Mouse (Mus musculus) right cerebral cortex, postnatal 25 days (tissue): ENCODE measurements around the gene Lmntd1.

Experiments used
- DNase-seq: peaks from one replicate; pipeline ENCODE4 v3.0.0; 2022

Gene Lmntd1

DNA sequence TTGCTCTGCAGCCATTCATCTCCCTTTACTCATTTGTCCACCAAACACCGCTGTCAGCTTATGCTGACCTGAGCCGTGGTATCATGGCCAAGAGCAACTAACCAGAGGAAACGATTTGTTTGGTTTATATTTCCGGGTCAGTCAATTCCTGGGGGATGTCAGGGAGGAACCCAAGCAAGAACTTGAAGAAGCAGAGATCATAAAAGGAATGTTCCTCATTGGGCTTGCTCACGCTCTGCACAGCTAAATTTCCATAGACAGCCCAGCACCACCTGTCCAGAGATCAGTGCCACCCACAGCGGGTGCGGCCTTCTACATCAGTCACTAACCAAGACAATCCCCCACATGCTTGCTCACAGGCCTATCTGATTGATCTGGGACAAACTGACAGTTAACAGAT lies at the start of gene Lmntd1:
Gene Lmntd1, minus strand, starts transcription at position 101 of the 400 bp plus-strand sequence.
- no peak for DNase-seq

DNA sequence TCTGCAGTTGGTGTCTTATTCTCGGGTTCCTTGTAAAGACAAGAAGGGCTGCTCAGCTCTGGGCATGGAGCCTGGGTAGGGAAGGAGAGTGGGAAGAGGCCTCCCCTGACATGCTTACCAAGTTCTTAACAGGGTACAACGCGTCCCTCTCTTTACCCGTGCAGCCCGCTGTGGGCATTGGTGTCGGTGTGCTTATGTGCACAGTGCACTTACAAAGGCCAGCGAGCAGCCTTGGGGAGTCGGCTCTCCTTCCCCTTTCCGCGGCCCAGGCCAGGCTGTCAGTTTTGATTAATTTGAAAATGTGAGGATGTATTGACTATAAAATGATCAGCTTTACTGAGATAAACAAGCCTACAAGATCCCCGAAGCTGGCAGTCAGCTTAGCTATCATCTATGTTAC lies 46.8 kb upstream of the Lmntd1 start:
- no peak for DNase-seq

DNA sequence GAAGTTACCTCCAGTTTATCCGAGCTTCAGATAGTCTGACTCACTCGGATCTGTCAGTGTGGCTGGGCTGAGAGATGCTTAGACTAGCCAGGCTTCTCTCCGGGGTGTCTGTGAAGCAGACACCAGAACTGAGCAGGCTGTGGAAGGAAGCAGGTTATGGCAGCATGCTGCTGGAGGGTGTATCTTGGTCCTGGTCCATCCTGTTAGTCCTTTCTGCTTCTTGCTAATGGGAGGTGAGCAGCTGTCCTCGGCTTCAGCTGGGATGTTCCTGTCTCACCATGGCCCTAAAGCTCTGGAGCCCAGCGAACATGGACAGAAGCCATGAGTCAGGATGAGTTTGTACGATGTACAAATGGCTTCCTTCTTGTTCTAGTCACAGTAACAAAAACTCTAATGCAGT lies 45.0 kb upstream of the Lmntd1 start:
- no peak for DNase-seq

DNA sequence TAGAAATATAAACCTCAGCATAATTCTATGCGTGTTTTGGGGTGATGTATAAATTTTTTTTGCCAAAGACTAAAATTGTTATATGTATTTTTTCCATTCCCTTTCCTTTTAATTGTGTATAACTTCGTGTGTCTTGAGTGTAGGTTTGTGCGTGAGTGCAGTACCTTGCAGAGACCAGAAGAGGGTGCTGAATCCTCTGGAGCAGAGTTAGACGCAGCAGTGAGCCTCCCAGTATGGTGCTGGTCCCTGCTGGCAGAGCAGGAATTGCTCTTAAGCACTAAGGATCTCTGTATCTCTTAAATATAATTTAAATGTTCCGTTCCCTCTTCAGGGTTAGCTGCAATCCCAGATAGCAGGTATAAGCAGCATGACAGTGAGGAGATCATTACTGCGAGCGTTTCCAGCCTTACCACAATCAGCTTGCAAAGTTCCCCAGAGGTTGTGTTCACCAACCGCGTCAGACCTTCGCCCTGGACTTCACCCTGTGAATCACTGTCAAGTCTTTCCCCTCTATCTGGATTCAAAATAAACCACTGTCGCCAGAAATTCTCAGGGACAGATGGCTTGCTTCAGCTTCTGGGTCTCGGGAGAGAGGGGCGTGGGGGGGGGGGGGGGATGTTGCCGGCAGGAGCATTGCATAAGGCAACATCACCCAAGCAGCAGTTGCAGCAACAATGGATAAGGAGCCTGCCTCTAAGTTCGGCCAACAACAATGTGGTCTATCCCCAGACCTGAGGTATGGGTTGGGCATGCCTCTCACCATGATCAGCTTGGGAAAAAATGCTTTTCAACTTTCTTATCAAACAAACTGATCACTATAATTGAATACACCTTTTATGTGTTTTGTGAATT lies 42.8 kb upstream of the Lmntd1 start:
- no peak for DNase-seq

DNA sequence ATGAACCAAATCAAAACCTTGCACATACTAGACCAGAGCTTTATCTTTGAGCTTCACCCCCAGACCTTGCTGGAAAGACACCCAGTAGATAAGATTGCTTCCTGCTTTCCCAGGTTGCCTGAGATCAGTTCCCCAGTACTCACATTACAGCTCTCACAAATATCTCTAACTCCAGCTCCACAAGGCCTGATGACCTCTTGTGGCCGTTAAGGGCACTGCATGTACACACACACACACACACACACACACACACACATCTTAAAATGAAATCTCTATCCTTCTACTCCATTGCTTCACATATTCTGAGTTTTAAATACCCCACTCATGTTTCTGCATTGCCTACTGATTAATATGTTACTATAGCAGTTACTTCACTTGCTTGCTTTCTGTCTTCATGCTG lies 41.6 kb upstream of the Lmntd1 start:
- no peak for DNase-seq

DNA sequence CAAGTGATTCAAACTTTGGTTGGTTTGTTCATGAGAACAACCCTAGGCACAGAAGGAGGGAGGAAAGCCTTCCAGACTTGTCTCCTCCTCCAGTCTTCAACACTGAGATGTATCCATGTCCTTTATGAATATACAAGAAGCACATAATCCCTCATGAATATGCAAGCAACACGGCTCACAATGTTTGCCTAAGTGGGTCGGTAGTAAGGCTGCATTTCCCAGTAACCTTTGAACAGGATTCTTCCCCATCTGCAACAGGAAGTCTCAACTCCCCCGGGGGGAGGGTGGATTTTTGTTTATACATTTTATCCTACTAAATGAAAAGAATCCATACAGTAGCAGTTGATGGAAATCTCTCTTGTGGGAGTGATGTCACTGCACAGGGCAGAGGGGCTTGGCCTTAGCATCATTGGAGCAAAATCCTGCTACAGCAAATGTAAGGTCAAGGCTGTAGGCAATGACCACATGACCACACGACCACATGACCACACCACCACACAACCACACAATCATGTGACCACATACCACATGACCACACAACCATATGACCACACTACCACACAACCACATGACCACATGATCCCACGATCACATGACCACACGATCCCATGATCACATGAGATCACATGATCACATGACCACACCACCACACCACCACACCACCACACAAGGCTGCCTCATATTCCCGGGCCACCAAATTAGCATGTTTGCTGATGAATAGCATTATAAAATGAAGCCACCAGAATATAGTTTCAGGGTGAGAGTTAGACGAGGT lies 40.1 kb upstream of the Lmntd1 start:
- DNase-seq = no peak

DNA sequence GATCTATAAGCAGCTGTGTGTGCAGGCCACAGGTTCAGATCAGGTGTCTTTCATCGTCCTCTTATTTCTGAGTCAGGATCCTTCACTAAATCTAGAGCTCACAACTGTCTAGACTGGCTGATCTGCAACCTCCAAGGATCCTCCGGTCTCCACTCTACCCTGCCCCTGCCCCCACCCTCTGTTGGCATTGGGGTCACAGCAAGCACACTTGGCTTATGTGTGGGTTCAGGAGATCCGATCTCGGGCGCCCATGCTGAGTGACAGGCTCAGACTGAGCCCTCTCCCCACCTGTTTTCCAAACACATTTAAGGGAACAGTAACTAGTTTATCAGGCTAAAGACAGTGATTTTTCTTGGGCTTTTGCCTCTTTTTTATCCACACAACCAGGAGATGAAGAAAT lies 39.5 kb upstream of the Lmntd1 start:
- no peak for DNase-seq

DNA sequence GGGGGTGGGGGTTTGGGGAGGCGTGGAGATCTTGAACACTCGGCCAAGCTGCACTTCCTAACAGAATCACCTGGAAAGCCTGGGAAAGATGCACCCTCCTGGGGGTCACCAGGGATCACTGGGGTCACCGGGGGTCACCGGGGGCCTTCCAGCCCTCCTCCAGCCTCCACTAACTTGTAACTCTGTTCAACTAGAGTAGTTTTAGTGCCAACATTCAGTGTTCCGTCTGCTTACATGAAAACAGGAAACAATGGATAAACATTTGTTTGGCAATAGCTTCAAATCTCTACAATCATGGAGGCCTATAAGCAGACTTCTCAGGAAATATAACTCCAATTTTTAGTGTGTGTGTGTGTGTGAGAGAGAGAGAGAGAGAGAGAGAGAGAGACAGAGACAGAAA lies 38.9 kb upstream of the Lmntd1 start:
- no peak for DNase-seq

DNA sequence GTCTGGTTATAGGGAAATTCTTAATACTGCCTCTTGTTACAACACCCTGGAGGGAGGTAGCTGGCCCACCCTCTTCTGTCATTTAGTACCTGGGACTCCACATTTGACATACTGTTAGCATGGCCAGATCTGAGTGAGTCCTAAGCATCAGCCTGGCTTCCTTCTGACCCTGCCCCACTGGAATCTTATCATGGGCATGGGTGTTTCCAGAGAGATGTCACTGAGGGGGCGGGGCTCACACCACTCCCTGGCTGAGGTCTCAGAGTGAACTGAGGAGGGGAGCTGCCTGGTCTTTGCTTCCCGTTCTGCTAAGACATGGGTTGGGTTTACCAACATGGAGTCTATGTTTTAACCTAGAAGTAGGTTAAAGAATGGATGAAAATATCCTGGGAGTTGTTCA lies 37.9 kb upstream of the Lmntd1 start:
- no peak for DNase-seq

DNA sequence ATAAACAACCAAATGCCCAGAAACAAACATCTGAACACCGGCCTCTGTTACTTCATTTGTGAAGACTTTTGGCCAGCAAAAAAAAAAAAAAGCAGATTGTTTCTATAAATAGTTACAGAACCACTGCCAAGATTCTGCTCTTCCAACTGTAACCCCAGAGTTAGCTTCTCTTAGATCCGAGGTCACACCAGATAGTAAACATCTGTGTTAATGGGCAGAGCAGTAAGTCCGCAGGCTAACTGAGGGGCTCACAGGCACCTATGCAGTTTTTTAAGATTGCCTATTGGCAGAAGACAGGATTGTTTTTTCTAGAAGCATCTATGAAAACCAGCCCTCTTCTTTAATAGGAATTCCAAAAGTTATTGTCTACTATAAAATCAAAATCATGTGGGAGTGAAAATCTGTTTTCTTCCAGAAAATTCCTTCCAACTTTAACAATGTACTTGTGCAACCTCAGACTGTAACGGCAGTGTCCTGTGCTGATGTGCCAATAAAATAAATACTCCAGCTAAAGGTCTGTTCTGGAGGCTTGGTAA lies 26.9 kb upstream of the Lmntd1 start:
- no peak for DNase-seq

DNA sequence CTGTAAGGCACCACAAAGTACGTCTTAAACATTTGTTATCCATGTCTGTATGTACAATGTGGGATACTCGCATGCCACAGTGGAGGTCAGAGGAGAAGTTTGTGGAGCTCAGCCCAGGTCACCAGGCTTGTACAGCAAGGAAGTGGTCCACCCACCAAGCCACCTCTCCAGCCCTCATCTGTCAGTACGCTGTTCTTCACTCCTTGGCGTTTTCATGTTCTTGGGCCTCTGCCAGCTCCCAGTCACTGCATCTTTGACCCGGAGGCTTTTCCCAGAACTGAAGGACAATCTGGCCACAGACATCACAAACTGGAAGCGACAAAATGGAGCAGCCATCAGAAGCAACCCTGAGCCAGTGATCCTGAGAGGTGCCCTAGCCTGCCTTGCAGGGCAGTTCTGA lies 24.1 kb upstream of the Lmntd1 start:
- no peak for DNase-seq

DNA sequence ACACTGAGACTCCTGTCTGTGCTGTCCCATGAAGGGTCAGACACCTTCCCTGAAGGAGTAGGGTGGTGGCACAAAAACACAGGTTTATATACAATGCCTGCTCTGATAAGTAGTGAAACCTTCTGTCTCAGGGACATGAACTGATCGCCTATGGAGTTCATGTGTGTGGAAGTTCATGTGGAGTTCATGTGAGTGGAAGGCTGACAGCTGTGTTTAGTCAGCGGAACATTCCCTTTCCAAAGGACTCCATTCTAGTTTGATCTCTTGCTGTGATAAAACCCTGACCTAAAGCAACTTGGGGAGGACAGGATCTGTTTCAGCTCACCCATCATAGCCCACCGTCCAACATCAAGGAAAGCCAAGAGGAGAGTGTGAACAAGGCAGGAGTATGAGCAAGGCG lies 22.6 kb upstream of the Lmntd1 start:
- no peak for DNase-seq

DNA sequence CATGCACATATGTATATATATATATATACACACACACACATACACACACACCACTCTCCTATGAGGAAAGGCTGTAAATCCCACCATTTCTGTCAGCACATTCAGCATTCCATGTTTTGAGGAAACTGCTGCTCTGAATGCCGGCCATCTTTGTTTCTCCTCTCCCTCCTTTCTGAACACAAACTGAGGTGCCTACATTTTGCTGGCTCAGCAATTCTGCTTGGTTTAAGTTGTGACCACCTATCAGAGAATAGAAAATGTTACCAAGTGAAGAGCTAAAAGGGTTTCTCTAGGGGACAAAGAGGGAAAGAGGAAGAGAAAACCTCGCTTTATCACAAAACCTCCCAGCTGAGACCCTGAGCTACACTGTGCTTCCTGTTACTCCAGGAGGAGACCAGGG lies 20.3 kb upstream of the Lmntd1 start:
- DNase-seq = no peak

DNA sequence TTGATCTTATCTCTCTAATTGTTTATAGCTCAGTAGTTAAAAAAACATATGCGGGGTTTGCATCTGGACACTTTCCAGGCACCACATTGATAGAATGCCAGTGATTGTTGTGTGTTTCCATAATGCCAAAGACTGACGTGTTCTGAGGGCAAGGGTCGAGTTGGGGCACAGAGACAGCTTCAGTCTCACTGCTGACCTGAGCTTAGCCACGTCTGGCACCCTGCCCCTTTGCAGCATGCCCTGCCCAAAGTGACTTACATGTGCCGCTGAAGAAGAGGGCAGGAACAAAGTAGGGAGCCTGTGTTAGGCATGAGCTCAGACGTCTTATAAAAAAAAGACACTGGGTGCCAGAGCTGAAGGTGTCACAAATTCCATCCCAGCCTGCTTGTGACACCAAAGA lies 16.1 kb upstream of the Lmntd1 start:
- DNase-seq = no peak

DNA sequence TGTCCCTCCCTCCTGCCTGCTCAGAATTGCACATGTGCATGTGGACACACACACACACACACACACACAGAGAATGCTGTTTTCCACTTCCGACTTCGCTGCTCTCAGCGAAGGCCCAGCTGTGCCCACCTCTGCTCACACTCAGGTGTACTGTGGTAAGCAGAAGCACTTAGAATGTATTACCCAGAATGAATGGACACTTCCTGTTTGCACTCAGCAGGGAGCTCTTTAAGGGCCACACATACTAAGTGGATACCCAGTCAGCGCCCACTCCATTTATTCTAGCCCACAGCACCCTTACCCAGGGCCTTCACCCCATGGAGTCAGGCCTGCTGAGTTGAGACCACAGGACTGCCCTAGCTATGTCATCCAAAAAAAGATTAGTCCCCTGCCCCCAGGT lies 9.0 kb upstream of the Lmntd1 start:
- no peak for DNase-seq

DNA sequence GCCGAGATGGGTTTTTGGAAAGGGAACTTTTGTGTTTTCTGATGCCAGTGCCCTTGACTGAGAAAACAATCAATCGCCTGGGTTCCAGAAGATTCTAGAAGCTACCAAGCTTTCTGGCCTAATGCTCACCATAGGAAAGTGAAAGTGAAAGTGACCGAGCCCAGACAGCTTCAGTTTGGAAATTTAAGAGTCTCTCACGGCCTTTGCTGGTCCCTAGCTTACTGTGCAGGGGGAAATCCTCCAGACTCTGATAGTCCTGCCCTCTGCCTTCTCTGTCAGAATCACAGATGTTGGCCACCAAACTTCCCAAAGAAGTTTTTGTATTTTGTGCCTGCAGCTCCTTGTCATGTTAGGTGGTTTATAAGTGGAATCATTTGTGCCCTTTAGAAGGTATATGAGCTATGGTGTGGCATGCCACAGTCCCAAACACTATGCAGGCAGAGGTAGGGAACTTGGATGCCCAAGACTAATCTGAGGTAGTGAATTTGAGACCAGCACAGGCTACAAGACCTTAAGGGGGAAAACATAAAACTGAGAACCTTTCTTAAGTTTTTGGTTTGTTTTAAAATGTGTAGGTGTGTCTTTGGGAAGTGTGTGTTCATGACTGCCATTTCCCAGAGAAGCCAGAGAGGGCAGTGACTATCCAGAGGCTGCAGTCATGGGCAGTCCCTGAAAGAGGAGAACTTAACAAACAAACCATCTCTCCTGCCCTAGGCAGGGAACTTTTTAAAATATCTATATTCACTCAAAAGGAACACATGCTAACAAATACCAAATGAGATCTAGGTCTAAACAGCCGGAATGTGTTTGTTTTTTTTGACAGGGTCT lies 2.5 kb upstream of the Lmntd1 start:
- no peak for DNase-seq

DNA sequence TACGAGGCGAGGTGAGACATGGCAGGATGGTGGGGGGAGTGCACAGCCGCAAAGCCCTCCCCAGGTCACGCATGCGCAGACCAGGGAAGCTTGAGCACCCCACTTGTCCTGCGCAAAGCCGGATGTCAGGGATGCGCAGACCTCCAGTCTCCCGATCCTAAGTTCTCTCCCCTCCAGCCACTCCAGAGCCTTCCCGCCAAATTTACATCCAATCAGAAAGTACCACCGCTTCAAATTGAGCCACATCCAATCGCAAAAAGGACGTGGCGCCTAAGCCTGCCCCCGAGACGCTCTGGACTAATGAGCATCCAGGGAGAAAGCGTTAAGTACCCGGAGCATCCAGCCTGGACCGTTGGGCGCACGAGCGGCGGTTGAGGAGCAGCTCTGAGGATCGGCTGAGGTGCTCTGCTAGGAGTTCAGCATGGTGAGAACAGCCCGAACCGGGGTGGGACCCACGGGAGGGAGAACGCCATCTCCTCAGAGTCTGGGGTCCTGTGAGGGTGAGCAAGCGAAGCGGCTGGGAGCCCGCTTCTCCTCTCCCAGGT lies 1.6 kb upstream of the Lmntd1 start, which contains the start of gene Tuba3b:
Gene Tuba3b, plus strand, starts transcription at position 92 of the 545 bp plus-strand sequence.
- DNase-seq = no peak

DNA sequence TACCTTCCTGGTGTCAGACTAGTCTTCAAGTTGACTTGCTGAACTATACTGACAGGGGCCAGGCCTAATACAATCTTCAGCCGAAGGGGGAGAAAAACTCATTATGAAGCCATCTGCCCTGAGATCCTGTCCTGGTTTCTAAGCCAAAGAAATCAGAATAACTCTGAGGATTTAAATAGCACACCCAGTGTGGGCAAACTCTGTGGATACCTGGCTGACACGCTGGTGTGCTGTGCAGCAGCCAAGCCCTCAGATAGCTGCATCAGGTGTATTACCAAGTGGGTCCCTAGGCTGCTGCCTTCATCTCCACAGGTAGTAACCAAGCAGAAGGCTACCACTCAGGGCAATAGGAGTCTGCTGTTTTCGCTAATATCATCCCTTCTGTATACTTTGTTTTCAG lies 1.5 kb downstream of the Lmntd1 start:
- DNase-seq = no peak

DNA sequence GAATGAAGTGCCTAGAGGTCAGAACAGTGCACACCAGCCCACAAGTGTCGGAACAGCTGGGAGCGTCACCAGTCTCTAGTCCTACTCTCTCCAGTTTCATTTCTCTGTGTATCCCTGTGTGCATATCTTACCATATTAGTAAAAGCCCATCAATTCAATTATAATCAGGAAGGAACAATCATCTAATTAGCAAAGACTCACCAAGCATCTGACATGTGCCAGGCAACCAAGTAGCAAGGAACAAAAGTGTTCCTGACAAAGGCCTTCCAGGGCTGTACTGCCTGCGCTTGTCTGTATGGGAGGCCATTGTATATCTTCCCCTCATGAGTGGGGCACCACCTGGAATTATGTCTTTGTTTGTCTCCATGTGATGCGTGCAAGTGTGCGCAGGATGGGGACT lies 3.2 kb downstream of the Lmntd1 start:
- no peak for DNase-seq

DNA sequence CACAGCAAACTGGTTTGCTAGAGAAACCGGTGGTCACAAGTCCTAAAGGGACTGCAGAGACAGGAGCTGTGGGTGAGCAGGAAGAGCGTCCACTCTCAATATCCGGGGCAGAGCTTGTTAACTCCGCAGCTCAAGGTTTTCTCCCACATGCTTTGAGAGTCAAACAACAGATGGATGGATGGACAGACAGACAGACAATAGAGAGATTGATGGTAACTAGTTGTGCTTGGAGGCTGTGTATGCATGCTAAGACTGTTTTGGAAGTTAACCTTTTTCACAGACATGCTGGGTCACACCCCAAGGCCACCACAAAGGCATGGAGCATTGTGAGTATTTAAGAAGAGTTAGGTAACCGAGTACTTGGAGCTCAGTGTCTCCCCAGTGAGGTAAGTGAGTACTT lies 5.4 kb downstream of the Lmntd1 start:
- no peak for DNase-seq

DNA sequence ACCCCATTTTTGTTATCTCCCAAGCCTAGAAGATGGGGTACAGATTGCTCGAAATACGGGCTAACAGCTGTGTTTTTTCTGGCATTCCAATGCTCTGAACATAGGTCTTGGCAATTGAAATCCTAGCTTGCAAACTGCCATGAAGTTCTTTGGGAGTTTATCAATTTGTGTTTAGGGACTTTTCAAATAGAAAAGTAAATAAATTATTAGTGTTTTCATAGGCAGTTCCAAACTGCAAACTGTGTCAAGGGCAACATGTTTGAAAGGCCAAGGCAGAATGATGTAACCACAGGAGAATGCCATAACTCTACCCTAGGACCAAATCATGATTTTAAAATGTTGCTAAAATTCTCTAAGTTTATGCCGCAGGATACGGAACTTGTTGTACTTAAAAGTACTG lies 6.4 kb downstream of the Lmntd1 start:
- no peak for DNase-seq

DNA sequence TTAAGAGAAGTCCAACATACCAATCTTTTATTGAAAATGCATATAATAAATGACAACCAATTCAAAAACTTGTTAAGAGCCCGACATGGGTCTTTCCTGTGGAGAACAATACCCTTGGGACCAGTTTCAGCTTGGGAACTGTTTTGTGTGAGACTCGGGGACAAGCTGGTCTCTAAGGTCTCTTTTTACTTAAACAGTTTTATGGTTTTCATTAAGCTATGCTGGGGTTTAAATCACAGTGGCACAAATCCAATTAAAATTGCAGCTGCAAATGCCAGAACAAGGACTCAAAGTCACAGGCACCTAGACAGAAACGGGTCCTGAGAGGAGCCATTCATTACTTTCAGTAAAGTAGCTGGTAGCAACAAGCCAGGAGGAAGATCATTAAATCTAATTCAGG lies 8.9 kb downstream of the Lmntd1 start:
- no peak for DNase-seq

DNA sequence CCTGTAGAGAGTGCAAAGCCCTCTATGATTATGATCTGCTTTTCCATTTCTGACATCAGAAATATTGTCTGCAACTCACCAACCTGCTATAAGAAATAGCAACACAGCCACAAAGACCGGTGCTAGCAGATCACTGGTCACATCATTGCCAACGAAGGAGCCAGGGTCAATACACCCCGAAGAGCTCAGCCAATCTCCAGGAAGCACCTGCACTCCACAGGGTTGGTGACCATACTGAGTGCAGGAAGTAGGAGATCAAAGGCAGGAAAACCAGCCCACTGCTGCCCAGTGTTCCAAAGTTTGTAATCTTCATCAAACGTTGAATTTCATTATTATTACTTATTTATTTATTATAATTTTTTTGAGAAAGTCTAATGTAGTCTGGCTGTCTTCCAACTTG lies 9.5 kb downstream of the Lmntd1 start:
- no peak for DNase-seq
